Mouse (Mus musculus) heart, adult 2 months (tissue): Measurements from ENCODE around the gene Mmgt2. TPM values are rescaled to one million over a fixed set of nuclear protein-coding genes. Genes with fewer than 3 reads are reported as not detected.

ENCODE experiments used
- DNase-seq, 2 experiments: peaks; one replicate each; pipeline ENCODE4 v3.0.0; 2021
- H3K27ac ChIP-seq: fragments of 200-600 bp; 2 replicates; pipeline ENCODE4 v1.8.1; 2022
- H3K27me3 ChIP-seq: fragments of 200-500 bp; 2 replicates; pipeline ENCODE4 v1.6.1; 2012; ENCODE audit warnings: mild to moderate bottlenecking, low read length, inconsistent platforms, mixed read lengths; ENCODE audit not compliant: control insufficient read depth, insufficient read depth
- H3K36me3 ChIP-seq: fragments of 200-500 bp; 2 replicates; pipeline ENCODE4 v1.6.1; 2012; ENCODE audit warnings: low read length, inconsistent platforms; ENCODE audit not compliant: control insufficient read depth, insufficient read depth
- H3K4me1 ChIP-seq: fragments of 200-500 bp; 2 replicates; pipeline ENCODE4 v1.6.1; 2011; ENCODE audit warnings: low read length; ENCODE audit not compliant: control insufficient read depth, insufficient read depth
- H3K4me3 ChIP-seq: fragments of 200-600 bp; 2 replicates; pipeline ENCODE4 v1.8.1; 2022
- H3K79me2 ChIP-seq: fragments of 200-500 bp; replicated peaks from 2 replicates; pipeline ENCODE4 v1.6.1; 2012; ENCODE audit warnings: mild to moderate bottlenecking, inconsistent platforms, low read length, moderate library complexity, mixed read lengths; ENCODE audit not compliant: control insufficient read depth, insufficient read depth
- H3K9ac ChIP-seq: fragments of 200-500 bp; 2 replicates; pipeline ENCODE4 v1.6.1; 2012; ENCODE audit warnings: low read depth, mild to moderate bottlenecking, control low read depth, inconsistent platforms, low read length, mixed read lengths
- CTCF ChIP-seq: fragments of 200-600 bp; IDR thresholded peaks from 2 replicates; pipeline ENCODE4 v1.8.1; 2022; ENCODE audit warnings: antibody characterized with exemption, mild to moderate bottlenecking, moderate library complexity
- EP300 ChIP-seq: fragments of 200-500 bp; IDR thresholded peaks from 2 replicates; pipeline ENCODE4 v1.6.1; 2011; ENCODE audit warnings: low read depth, low read length, control low read depth; ENCODE audit not compliant: insufficient read depth
- POLR2A ChIP-seq: fragments of 200-500 bp; IDR thresholded peaks from 2 replicates; pipeline ENCODE4 v1.6.1; 2011; ENCODE audit warnings: mild to moderate bottlenecking, low read depth, low read length, control low read depth; ENCODE audit not compliant: insufficient read depth
- WGBS: fragments of 180-500 bp; shearing (Covaris S2); methylation state at CpG from one replicate; pipeline ENCODE4 v1.1.7; 2018; 5-methylcytosine and 5-hydroxymethylcytosine counted together
- intact Hi-C: fragments of 180-260 bp; cut with DNase I; formaldehyde crosslinking; loops from one replicate; pipeline ENCODE4 v1.15.1; 2025
- polyA plus RNA-seq: library from polyadenylated mRNA; depleted of rRNA; stranded (reverse); fragments of >200 nt; gene quantifications from 2 replicates; pipeline ENCODE4 v1.2.3, GENCODE M21; 2012; rRNA removed
- total RNA-seq, 2 experiments: library from RNA; stranded (reverse); gene quantifications; 2 replicates each; pipeline ENCODE4 v1.2.3; 2021

Mmgt2 gene
- total and polyA plus RNA-seq, 3 experiments: 5.8 to 8.7 (median 8.6) TPM

- no peaks in the 10 kb centered on the region for H3K36me3 ChIP-seq
- intact Hi-C loops: no loop called here
- WGBS: 70% methylated on average over 5 of the region's 5 CpGs
Measured at GRCm38 (mm10) chr11:62710657-62711056, 62.2 kb downstream of the Mmgt2 start.

More at GRCm38 (mm10) chr11:62710657-62711056, 62.2 kb downstream of the Mmgt2 start:
- TF ChIP-seq EP300 (no peak), CTCF (no peak), POLR2A (no peak)
- no peaks in the 10 kb centered on the region for H3K27me3 ChIP-seq
- no peak overlapping the region for H3K4me3 ChIP-seq
- no peaks in the 10 kb centered on the region for H3K4me1 ChIP-seq
- H3K27ac ChIP-seq: no peak overlapping the region
- no peak overlapping the region for H3K9ac ChIP-seq
- no peaks in the 10 kb centered on the region for H3K79me2 ChIP-seq
- DNase-seq: no peak

Other genes starting within 250 kb of the Mmgt2 start
- 1 to 10 TPM; 3.1 to 3.5 TPM for gene Pigl, start 190.2 kb upstream of the Mmgt2 start, total RNA-seq
- gene Pigl, start 190.2 kb upstream of the Mmgt2 start, polyA plus RNA-seq: 3.5 and 4.8 TPM in 2 replicates
- 100 to 1,000 TPM; 124 to 133 TPM for gene Ncor1, start 190.1 kb upstream of the Mmgt2 start, total RNA-seq
- 79.1 and 102 TPM in 2 replicates for gene Ncor1, start 190.1 kb upstream of the Mmgt2 start, polyA plus RNA-seq
- 10 to 100 TPM; 25.0 to 25.8 TPM for gene Cenpv, start 109.4 kb upstream of the Mmgt2 start, total RNA-seq
- 30.8 and 54.7 TPM in 2 replicates for gene Cenpv, start 109.4 kb upstream of the Mmgt2 start, polyA plus RNA-seq
- 100 to 1,000 TPM; 626 to 699 TPM for gene Ubb, start 97.5 kb upstream of the Mmgt2 start, total RNA-seq
- gene Ubb, start 97.5 kb upstream of the Mmgt2 start, polyA plus RNA-seq: 1,026 and 1,119 TPM in 2 replicates
- gene Trpv2, start 74.2 kb upstream of the Mmgt2 start, total RNA-seq: 1 to 10 TPM; 2.6 to 3.5 TPM
- gene Trpv2, start 74.2 kb upstream of the Mmgt2 start, polyA plus RNA-seq: 4.6 and 5.6 TPM in 2 replicates
- 1 to 10 TPM; 3.3 to 4.2 TPM for gene Lrrc75a, start 141 bp upstream of the Mmgt2 start, total RNA-seq
- 6.2 and 9.6 TPM in 2 replicates for gene Lrrc75a, start 141 bp upstream of the Mmgt2 start, polyA plus RNA-seq
- gene Zfp287, start 83.2 kb downstream of the Mmgt2 start, total RNA-seq: 1 to 10 TPM; 1.9 to 2.5 TPM
- 1.4 and 1.9 TPM in 2 replicates for gene Zfp287, start 83.2 kb downstream of the Mmgt2 start, polyA plus RNA-seq
- not detected for gene Gm10428, start 104.4 kb downstream of the Mmgt2 start, total RNA-seq
- gene Gm10428, start 104.4 kb downstream of the Mmgt2 start, polyA plus RNA-seq: not detected in 2 replicates
- gene Zfp286, start 140.8 kb downstream of the Mmgt2 start, total RNA-seq: under 1 TPM; 0.41 to 0.42 TPM
- gene Zfp286, start 140.8 kb downstream of the Mmgt2 start, polyA plus RNA-seq: 0.70 and 1.3 TPM in 2 replicates
- 1 to 10 TPM; 6.5 to 7.4 TPM for gene Trim16, start 171.6 kb downstream of the Mmgt2 start, total RNA-seq
- 4.0 and 5.9 TPM in 2 replicates for gene Trim16, start 171.6 kb downstream of the Mmgt2 start, polyA plus RNA-seq
- gene Fbxw10, start 198.4 kb downstream of the Mmgt2 start, total RNA-seq: under 1 TPM; 0.16 to 0.34 TPM
- 0.29 and 0.70 TPM in 2 replicates for gene Fbxw10, start 198.4 kb downstream of the Mmgt2 start, polyA plus RNA-seq
- gene Tvp23b, start 230.8 kb downstream of the Mmgt2 start, total RNA-seq: 10 to 100 TPM; 21.9 to 24.5 TPM
- 9.7 and 17.7 TPM in 2 replicates for gene Tvp23b, start 230.8 kb downstream of the Mmgt2 start, polyA plus RNA-seq